Mouse (Mus musculus): ENCODE data around the gene Clns1a. TPM values are rescaled to one million over a fixed set of nuclear protein-coding genes. Genes with fewer than 3 reads are reported as not detected.

Gene Clns1a
- polyA plus RNA-seq (2012; rRNA removed) = 23.8 and 28.2 TPM in 2 replicates

DNA sequence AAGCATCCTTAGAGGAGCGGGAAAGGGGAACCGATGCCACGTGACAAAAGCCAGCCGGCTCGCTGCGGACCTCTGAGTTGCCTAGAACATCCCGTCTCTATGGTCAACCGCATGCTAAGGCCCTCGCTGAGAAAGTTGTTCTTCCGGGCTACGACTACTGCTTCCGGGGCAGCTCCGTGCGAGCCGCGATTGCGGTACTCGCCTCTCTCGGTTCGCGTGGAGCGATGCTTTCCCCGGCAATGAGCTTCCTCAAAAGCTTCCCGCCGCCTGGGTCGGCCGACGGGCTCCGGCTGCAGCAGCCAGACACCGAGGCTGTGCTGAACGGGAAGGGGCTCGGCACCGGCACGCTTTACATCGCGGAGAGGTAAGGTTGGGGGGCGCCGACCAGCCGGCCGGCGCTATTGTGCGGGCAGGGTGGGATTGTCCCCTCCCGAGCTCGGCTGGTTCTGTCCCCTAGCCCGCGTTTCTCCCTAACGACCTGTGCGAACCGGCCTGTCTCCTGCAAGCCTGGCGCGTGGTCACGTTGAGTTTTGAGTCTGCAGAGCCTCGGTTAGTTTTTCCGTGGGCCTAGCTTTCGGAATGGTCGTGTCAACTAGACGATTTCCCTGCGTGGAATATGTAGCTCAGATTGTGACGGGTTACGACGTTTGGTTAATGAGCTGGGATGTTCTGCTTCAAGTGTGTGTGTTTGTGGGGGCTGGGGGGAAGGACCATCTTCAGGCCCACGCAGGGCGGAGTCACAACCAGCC, at the start of gene Clns1a:
Gene Clns1a (plus strand): TSS at position 129 of the 749 bp plus-strand sequence.
- Histone ChIP-seq H3K27me3 (ENCODE audit: control insufficient read depth, insufficient read depth, low read length) (no peaks in the 10 kb centered on the region), H3K4me1 (ENCODE audit: control insufficient read depth, insufficient read depth, low read length) (peaks cover 3% of the 10 kb centered on the region), H3K4me3 (ENCODE audit: control insufficient read depth, low read depth, low read length) (peak within 1 kb of the TSS; percentile 93), H3K36me3 (ENCODE audit: control insufficient read depth, insufficient read depth, low read length) (no peaks in the 10 kb centered on the region; the same call in 1 of the 2 replicates), H3K27ac (ENCODE audit: control insufficient read depth, insufficient read depth, low read depth, low read length) (peak within 1 kb of the TSS; percentile 46)
- TF ChIP-seq POLR2A (IDR thresholded peaks at IDR 0.05; ENCODE audit: control insufficient read depth, low read depth, low read length) (peak; percentile 90), CTCF (IDR thresholded peaks at IDR 0.05; ENCODE audit: control insufficient read depth, insufficient read depth, insufficient replicate concordance, low read depth, low read length) (no peak)

DNA sequence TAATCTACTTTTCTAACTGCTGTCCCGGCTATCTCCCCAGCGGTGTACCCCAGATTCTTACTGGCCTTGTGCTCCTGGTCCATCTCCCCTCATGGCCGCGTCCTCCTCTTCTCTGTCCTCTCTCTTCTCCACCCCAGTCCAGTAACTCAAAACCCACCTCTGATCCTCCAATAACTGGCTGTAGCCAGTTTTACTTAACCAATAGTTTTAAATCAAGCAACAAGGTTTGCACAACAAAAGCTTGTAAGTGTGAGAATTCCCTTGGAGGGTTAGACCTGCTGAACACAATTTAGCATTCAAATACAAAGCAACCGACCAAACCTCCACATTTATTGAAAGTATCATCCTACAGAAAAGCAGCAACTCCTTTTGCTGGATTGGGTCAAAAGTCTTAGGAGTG, 48.8 kb upstream of the Clns1a start:
- no peaks in the 10 kb centered on the region for H3K4me1 ChIP-seq (ENCODE audit: control insufficient read depth, insufficient read depth, low read length)
- TF ChIP-seq CTCF (IDR thresholded peaks at IDR 0.05; ENCODE audit: control insufficient read depth, insufficient read depth, insufficient replicate concordance, low read depth, low read length) = no peak
- no peak for TF ChIP-seq POLR2A (IDR thresholded peaks at IDR 0.05; ENCODE audit: control insufficient read depth, low read depth, low read length)
- no peak overlapping the region for H3K27ac ChIP-seq (ENCODE audit: control insufficient read depth, insufficient read depth, low read depth, low read length)
- no peaks in the 10 kb centered on the region for H3K27me3 ChIP-seq (ENCODE audit: control insufficient read depth, insufficient read depth, low read length)
- H3K4me3 ChIP-seq (ENCODE audit: control insufficient read depth, low read depth, low read length) = no peak overlapping the region
- H3K36me3 ChIP-seq (ENCODE audit: control insufficient read depth, insufficient read depth, low read length) = no peaks in the 10 kb centered on the region

DNA sequence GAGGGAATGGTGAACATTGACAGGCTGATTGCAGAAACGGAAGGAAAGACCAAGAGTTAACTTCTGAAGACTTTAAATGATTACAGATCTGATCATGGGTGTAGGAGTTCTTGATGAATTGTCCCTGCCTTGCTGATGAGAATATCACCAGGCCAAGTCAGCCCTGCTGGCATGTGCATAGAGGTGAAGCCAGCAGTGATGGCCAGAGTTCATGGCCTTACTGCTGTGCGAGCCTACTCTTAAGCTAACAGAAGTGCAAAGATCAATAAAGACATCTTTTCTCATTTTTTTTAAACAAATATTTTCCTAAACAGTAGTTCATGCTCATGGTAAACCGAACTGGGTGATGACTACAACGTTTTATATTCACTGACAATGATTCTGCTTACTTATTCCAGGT, 45.7 kb upstream of the Clns1a start:
- H3K27ac ChIP-seq (ENCODE audit: control insufficient read depth, insufficient read depth, low read depth, low read length) = no peak overlapping the region
- H3K27me3 ChIP-seq (ENCODE audit: control insufficient read depth, insufficient read depth, low read length) = no peaks in the 10 kb centered on the region
- no peaks in the 10 kb centered on the region for H3K4me1 ChIP-seq (ENCODE audit: control insufficient read depth, insufficient read depth, low read length)
- no peaks in the 10 kb centered on the region for H3K36me3 ChIP-seq (ENCODE audit: control insufficient read depth, insufficient read depth, low read length)
- TF ChIP-seq CTCF (IDR thresholded peaks at IDR 0.05; ENCODE audit: control insufficient read depth, insufficient read depth, insufficient replicate concordance, low read depth, low read length) = no peak
- TF ChIP-seq POLR2A (IDR thresholded peaks at IDR 0.05; ENCODE audit: control insufficient read depth, low read depth, low read length) = no peak
- H3K4me3 ChIP-seq (ENCODE audit: control insufficient read depth, low read depth, low read length) = no peak overlapping the region

DNA sequence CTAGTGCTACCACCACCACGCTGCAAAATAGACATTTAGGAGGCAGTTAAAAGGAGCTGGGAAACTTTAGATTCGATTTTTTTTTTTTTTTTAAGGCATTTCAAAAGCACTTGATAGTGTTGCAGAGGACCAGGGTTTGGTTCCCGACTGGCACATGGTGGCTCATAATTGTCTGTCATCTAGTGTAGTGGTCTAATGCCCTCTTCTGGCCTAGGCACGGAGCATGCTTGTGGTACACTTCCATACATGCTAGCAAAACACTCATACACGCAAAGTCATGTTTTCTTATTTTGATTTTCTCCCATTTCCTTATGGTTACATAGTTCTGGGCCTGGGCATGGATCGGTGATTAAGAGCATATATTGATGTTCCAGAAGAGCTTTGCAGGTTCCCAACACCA, 40.3 kb upstream of the Clns1a start:
- H3K27me3 ChIP-seq (ENCODE audit: control insufficient read depth, insufficient read depth, low read length) = no peaks in the 10 kb centered on the region
- TF ChIP-seq POLR2A (IDR thresholded peaks at IDR 0.05; ENCODE audit: control insufficient read depth, low read depth, low read length) (no peak), CTCF (IDR thresholded peaks at IDR 0.05; ENCODE audit: control insufficient read depth, insufficient read depth, insufficient replicate concordance, low read depth, low read length) (no peak)
- no peak overlapping the region for H3K4me3 ChIP-seq (ENCODE audit: control insufficient read depth, low read depth, low read length)
- H3K36me3 ChIP-seq (ENCODE audit: control insufficient read depth, insufficient read depth, low read length) = no peaks in the 10 kb centered on the region
- no peak overlapping the region for H3K27ac ChIP-seq (ENCODE audit: control insufficient read depth, insufficient read depth, low read depth, low read length)
- H3K4me1 ChIP-seq (ENCODE audit: control insufficient read depth, insufficient read depth, low read length) = no peaks in the 10 kb centered on the region

DNA sequence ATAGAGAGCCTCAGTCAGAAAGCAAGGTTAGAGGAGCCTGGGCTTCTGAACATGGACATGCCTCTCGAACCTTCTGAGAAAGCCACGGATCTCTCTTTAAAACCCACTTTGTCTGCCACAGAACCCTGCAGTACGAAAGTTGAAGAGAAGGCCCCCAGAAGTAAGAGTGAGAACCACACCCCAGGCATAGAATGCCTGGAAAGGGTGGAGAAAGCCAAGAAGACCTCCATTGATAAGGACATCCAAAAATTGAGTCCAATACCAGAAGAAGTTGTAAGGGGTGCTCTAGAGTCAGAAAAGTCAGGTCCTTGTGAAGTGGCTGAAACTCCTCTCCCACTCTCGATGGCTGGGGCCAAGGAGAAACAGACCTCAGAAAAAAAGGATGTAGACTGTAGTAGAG, 34.8 kb upstream of the Clns1a start:
- H3K27ac ChIP-seq (ENCODE audit: control insufficient read depth, insufficient read depth, low read depth, low read length) = no peak overlapping the region
- H3K4me1 ChIP-seq (ENCODE audit: control insufficient read depth, insufficient read depth, low read length) = no peaks in the 10 kb centered on the region
- H3K4me3 ChIP-seq (ENCODE audit: control insufficient read depth, low read depth, low read length) = no peak overlapping the region
- no peaks in the 10 kb centered on the region; the same call in 1 of the 2 replicates for H3K36me3 ChIP-seq (ENCODE audit: control insufficient read depth, insufficient read depth, low read length)
- TF ChIP-seq CTCF (IDR thresholded peaks at IDR 0.05; ENCODE audit: control insufficient read depth, insufficient read depth, insufficient replicate concordance, low read depth, low read length) (no peak), POLR2A (IDR thresholded peaks at IDR 0.05; ENCODE audit: control insufficient read depth, low read depth, low read length) (no peak)
- H3K27me3 ChIP-seq (ENCODE audit: control insufficient read depth, insufficient read depth, low read length) = no peaks in the 10 kb centered on the region

DNA sequence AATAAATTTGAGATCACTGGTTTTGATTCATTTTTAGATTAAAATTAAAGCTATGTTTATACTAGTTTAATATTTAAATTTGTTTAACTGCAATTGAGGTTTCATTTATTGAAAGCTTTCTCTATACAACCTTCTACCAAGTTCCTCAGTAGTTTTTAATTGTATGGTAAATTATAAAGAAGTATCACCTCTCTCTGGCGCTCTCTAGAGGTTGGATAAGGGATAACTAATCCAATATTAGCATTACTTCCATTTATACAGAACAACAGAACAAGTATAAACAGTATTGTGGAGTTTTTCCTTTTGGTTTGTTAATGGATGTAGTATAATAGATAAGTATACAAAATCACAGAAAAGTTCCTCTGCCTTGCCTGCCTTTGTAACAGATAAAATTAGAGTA, 17.2 kb upstream of the Clns1a start:
- no peak overlapping the region for H3K4me3 ChIP-seq (ENCODE audit: control insufficient read depth, low read depth, low read length)
- TF ChIP-seq CTCF (IDR thresholded peaks at IDR 0.05; ENCODE audit: control insufficient read depth, insufficient read depth, insufficient replicate concordance, low read depth, low read length) = no peak
- H3K36me3 ChIP-seq (ENCODE audit: control insufficient read depth, insufficient read depth, low read length) = peaks cover 2% of the 10 kb centered on the region

DNA sequence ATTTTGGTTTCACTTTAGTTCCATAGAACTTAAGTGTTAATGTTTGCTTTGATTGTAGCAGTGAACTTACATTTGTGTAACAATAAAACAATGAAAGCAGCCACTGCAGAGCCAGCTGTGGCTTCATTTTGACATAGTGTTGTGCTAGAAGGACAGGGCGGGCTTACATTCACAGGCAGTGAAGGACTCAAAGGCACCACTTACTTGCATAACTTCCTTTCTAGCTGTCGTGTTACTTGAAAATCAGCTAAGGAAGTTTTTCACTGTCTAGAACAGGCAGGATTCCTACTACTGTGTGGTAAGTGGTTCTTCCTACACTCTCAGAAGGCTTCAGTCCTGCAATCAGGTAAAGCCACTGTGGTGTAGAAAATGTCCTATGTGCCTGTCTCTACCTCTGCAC, 8.6 kb upstream of the Clns1a start:
- H3K4me1 ChIP-seq (ENCODE audit: control insufficient read depth, insufficient read depth, low read length) = no peaks in the 10 kb centered on the region
- H3K36me3 ChIP-seq (ENCODE audit: control insufficient read depth, insufficient read depth, low read length) = no peaks in the 10 kb centered on the region; the same call in none of the 2 replicates
- TF ChIP-seq POLR2A (IDR thresholded peaks at IDR 0.05; ENCODE audit: control insufficient read depth, low read depth, low read length) (no peak), CTCF (IDR thresholded peaks at IDR 0.05; ENCODE audit: control insufficient read depth, insufficient read depth, insufficient replicate concordance, low read depth, low read length) (no peak)
- no peak overlapping the region for H3K27ac ChIP-seq (ENCODE audit: control insufficient read depth, insufficient read depth, low read depth, low read length)
- H3K4me3 ChIP-seq (ENCODE audit: control insufficient read depth, low read depth, low read length) = no peak overlapping the region
- no peaks in the 10 kb centered on the region for H3K27me3 ChIP-seq (ENCODE audit: control insufficient read depth, insufficient read depth, low read length)

More for the DNA sequence above, 17.2 kb upstream of the Clns1a start:
- Histone ChIP-seq H3K27me3 (ENCODE audit: control insufficient read depth, insufficient read depth, low read length) (no peaks in the 10 kb centered on the region), H3K27ac (ENCODE audit: control insufficient read depth, insufficient read depth, low read depth, low read length) (no peak overlapping the region), H3K4me1 (ENCODE audit: control insufficient read depth, insufficient read depth, low read length) (no peaks in the 10 kb centered on the region)
